Mouse (Mus musculus) T-helper 17 cell (primary cell): ENCODE results near the gene Ighmbp2.
"Not testable (repeated sequence)": the region's sequence is repeated elsewhere in the genome, so short reads cannot be mapped to it uniquely, and the experiment has no call there.

ENCODE experiments used
- in situ Hi-C, 2 experiments: fragments of 300-600 bp; cut with MboI, MseI; formaldehyde crosslinking; loops; 1 replicate in 1 of 2; 2 replicates in 1 of 2; pipeline ENCODE4 v1.15.1; 2025; ENCODE audit warnings: high pct_unique_total_duplicates in 2 of 2

Gene Ighmbp2

GRCm38 (mm10) chr19:3281886-3282285 lies 931 bp downstream of the Ighmbp2 start:
- in situ Hi-C loops, result no loop called here

- in situ Hi-C loops, result no loop called here
Observed at GRCm38 (mm10) chr19:3275744-3276365, 7.0 kb downstream of the Ighmbp2 start.

- in situ Hi-C loops, result no loop called here
Observed at GRCm38 (mm10) chr19:3273331-3273730, 9.5 kb downstream of the Ighmbp2 start.

DNA sequence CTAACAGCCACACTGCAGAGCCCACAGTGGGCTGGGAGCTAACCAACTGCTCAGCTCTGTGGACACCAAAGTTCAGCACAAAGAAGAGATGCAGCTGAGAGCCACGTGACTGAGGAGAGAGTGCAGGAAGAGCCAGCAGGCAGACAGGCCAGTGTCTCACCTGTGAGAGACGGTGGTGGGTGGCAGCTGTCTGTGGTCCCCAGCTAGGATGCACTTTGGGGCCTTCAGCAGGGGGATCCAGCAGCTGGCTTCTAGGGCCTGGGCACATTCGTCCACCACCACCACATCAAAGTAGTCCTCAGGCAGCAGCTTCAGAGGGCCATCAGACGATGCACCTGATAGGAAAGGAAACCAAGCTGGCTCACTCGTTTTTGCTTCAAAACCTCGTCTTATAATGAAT lies 11.5 kb downstream of the Ighmbp2 start:
- in situ Hi-C loops, result no loop called here

- in situ Hi-C loops, result no loop called here
Observed at GRCm38 (mm10) chr19:3269803-3270202, 13.0 kb downstream of the Ighmbp2 start.

DNA sequence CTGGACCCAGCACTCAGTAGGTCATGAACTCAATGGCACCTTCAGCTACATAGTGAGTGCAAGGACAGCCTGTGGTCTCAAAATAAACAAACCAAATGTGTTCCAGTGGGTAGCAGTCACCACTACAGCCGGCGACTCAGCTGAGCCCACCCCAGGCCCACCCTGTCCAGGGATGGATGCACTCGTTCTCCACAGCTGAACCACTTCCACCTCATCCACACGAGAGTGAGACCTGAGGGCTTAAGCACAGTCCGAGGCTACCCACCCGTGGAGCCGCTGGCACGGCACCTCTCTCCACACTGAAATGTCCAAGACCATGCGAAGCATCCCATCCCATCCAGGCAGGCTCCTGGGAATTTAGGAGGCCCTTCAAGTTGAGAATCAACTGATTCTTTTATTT lies 13.5 kb downstream of the Ighmbp2 start:
- in situ Hi-C loops, result no loop called here

- in situ Hi-C loops, result no loop called here
Observed at GRCm38 (mm10) chr19:3268218-3268980, 14.4 kb downstream of the Ighmbp2 start.

DNA sequence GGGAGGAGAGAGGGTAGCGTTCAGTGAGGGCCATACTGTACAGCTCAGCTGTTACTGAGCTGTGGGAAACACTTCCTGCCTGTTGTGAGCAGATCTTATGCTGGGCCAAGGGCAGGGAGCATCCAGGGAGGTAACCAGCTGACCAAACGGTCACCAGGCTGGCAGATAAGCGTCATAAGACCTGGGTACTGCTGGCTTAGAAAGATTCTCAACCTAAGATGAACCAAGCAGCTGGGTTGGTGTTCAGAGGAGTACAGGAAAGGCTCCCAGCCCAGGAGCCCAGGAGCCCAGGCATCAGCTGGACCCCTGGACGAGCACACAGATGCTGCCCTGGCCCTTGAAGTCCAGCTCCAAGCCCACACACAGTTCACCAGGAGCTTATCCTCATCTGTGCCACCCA lies 15.5 kb downstream of the Ighmbp2 start:
- in situ Hi-C loops, result no loop called here

GRCm38 (mm10) chr19:3266676-3267075 lies 16.1 kb downstream of the Ighmbp2 start:
- in situ Hi-C loops, result no loop called here

DNA sequence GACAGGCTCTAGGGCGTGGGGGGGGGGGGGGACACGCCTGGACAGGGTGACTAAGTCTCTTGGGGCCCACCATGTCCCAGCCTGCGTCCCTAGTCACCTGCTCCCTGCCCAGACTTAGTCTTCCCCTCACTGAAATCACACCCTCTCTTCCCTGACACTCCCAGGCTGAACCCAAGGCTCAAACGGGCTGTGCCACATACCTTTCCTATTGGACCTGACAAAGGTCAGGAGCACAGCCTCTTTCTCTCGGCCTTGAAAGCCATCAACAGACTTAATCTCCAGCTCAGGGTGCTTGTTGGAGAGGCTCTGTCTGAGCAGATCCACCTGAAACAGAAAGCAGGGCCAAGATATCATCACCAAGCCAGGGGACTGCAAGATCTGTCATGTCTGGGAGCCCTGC lies 16.7 kb downstream of the Ighmbp2 start:
- in situ Hi-C loops, result no loop called here

DNA sequence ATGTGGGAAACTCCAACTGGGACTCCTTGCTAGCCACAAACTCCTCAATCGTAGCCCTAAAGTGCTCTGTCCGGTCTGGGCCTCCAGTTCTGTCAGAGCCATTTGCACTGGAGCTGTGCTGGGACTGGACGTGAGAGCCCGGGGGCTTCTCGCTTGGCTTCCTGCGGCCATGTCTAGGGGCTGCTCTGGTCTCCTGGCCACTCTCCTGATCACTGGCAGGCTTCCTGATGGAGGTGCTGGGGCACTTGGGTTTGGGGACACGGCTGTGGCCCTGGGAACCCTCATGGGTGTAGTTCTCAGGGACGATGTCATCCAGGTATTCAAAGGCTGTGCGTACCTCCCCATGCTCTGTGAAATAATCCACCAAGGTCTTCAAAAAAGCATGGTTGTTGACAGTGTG lies 17.6 kb downstream of the Ighmbp2 start:
- in situ Hi-C loops, result no loop called here

- in situ Hi-C loops, result no loop called here
Observed at GRCm38 (mm10) chr19:3264348-3264747, 18.5 kb downstream of the Ighmbp2 start.

DNA sequence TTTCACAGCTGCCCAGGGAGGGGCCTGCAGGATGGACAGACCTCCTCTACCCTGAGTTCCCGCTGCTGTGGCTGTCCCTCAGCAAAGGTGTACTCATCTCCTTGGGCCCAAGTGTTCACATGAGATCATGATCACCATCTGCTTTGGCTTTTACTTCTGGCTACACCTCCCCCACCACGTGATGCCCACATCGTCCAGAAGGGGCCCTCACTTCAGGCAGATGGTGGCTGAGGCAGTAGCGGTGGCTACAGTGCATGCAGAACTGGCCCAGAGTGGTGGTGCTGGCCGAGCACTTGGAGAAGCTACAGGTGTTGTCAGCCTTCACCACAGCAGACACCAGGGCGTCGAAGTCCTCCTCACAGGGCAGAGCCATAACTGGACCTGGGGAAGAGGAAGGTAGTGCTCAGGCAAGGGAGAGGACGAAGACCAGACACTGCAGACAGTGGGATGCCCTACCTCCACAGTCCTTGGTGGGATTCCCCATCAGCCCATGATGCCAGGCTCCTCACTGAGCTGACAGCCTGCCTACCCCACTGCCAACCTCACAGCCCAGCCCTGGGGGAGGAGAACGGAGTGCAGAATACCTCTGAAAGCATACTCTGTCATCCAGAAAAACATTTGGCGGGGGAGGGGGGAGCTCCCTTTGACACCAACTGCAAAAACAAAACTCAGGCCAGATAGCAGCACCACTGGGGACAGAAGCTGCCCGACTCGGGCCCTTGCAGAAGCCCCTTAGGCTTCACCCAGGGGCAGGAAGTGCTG lies 20.9 kb downstream of the Ighmbp2 start:
- in situ Hi-C loops, result no loop called here

- in situ Hi-C loops, result no loop called here
Observed at GRCm38 (mm10) chr19:3261336-3261735, 21.5 kb downstream of the Ighmbp2 start.

DNA sequence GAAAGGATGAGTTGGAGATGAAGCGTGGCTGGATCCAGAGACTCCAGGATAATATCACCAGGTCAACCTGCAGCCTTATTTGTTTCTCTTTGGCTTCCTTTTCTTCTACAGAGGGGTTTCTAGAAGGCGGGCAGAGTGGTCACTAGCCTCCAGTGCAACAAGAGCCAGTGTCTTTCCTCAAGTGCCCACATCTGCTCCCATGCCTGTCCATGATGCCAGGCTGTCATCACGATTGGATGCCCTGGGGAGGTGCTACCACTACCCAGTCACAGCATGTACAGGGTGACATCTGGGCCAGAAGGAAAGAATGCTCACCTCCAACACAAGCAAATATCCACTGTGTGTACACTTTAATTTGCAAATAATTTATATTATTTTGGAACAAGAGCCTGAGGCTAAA lies 22.2 kb downstream of the Ighmbp2 start:
- in situ Hi-C loops, result no loop called here

GRCm38 (mm10) chr19:3260016-3260415 lies 22.8 kb downstream of the Ighmbp2 start:
- in situ Hi-C loops, result no loop called here

DNA sequence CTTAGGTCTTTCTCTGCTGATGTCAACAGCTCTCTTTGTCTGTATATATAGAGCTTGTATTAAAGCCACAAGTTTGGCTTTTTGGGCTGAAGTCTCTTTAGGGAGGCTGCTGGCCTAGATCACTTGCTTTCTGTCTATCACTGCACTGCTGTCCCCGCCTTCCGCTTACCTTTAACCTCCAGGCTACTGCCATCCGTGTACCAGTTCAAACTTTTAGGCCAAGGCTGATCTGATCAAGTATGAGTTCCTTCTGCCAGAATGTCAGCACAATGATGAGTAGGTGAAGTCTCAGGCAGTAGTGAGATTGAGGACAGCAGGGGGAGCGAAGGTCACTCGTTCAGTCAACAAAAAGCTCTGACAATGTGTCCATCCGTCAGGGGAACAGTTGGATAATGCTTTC lies 57.6 kb downstream of the Ighmbp2 start:
- in situ Hi-C loops, result not testable (repeated sequence)

- in situ Hi-C loops, result not testable (repeated sequence)
Observed at GRCm38 (mm10) chr19:3214937-3215336, 67.9 kb downstream of the Ighmbp2 start.
